Comparison of ENCODE assay signal across 12 mouse cellular contexts in the genomic region with DNA sequence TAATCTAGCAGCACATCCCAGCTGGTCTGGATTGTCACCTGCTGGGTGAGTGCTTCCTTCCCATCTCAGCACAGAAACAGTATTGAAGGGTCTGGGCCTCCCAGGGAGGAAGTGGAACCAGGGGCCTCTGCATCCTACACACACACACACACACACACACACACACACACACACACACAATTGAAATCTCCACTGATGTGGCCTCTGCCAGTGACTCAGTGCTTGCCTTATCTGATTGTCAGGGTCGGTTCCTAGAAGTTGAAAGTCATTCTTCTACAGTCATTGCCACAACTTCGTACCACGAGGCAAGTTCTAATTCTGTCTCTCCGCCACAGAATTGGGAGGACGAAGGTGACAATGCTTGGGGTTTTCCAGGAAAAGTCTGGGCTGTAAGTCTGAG. TPM values are rescaled to one million over a fixed set of nuclear protein-coding genes. Genes with fewer than 3 reads are reported as not detected.
A peak's percentile ranks its signal among the peaks of the same experiment; 100 is the strongest.
DNase-seq lines count a peak whose midpoint lies in the region; ATAC-seq and TF ChIP-seq lines count a peak whose summit lies in the region.
"Had no signal": no experiment of that assay in that cellular context is flagged by ENCODE, and none has a peak within 500 bp of the region (broad histone marks: within the 10 kb centered on the region; RNA-seq: fewer than 3 reads in every experiment).

No protein-coding gene starts in this region.

- 91% methylated on average over 5 of the region's 5 CpGs for WGBS in forebrain, postnatal 0 days
- WGBS in hindbrain, embryonic 11.5 days, result 83% methylated on average over 5 of the region's 5 CpGs
- 92% methylated on average over 5 of the region's 5 CpGs for WGBS in forebrain, embryonic 12.5 days

- DNase-seq in A20 (ENCODE audit: low read depth, low spot score) (peak; percentile 28), MEL (ENCODE audit: low read depth, low spot score) (peak; percentile 78)
- DNase-seq in forebrain, postnatal 0 days, result no peak
- no peak for DNase-seq in hindbrain, embryonic 11.5 days (ENCODE audit: low spot score)
- DNase-seq in cerebellum, adult 11 months, result no peak
- DNase-seq: lung, embryonic 14.5 days had no signal

- no peaks in the 10 kb centered on the region for H3K9me3 ChIP-seq in MEL (replicated peaks; ENCODE audit: insufficient read depth, low read length)
- H3K9me3 ChIP-seq in forebrain, postnatal 0 days (ENCODE audit: low read length), result no peaks in the 10 kb centered on the region
- no peaks in the 10 kb centered on the region for H3K9me3 ChIP-seq in hindbrain, embryonic 11.5 days (ENCODE audit: control insufficient read depth, low read length)
- no peaks in the 10 kb centered on the region for H3K9me3 ChIP-seq in forebrain, embryonic 12.5 days
- H3K9me3 ChIP-seq: forebrain, embryonic 15.5 days had no signal

- H3K9ac ChIP-seq in MEL (ENCODE audit: control insufficient read depth, low read depth, low read length, poor library complexity, severe bottlenecking), result no peak overlapping the region
- no peak overlapping the region for H3K9ac ChIP-seq in forebrain, postnatal 0 days
- no peak overlapping the region for H3K9ac ChIP-seq in hindbrain, embryonic 11.5 days (ENCODE audit: low read depth, low read length)
- no peak overlapping the region for H3K9ac ChIP-seq in forebrain, embryonic 12.5 days
- H3K9ac ChIP-seq: forebrain, embryonic 15.5 days; lung, embryonic 14.5 days had no signal

- no peaks in the 10 kb centered on the region for H3K27me3 ChIP-seq in MEL (ENCODE audit: control insufficient read depth in 1 of 2, insufficient read depth in 2 of 2, low read length in 2 of 2)
- H3K27me3 ChIP-seq in forebrain, postnatal 0 days (ENCODE audit: insufficient read depth, low read length), result no peaks in the 10 kb centered on the region
- no peaks in the 10 kb centered on the region for H3K27me3 ChIP-seq in hindbrain, embryonic 11.5 days (ENCODE audit: control insufficient read depth, insufficient read depth, low read length)
- no peaks in the 10 kb centered on the region for H3K27me3 ChIP-seq in forebrain, embryonic 12.5 days
- H3K27me3 ChIP-seq: forebrain, embryonic 15.5 days had no signal

- TF ChIP-seq CTCF in MEL (IDR thresholded peaks at IDR 0.05 in 2 of 3, conservative IDR thresholded peaks at IDR 0.05 in 1 of 3; ENCODE audit: control insufficient read depth in 1 of 3, insufficient read depth in 1 of 3, low read depth in 2 of 3, low read length in 3 of 3, poor library complexity in 1 of 3, severe bottlenecking in 1 of 3), result no peak
- no peak for TF ChIP-seq CTCF in forebrain, postnatal 0 days (IDR thresholded peaks at IDR 0.05; ENCODE audit: low read depth)

- H3K4me3 ChIP-seq in MEL (ENCODE audit: control insufficient read depth in 1 of 2, insufficient read depth in 1 of 2, low read depth in 2 of 2, low read length in 2 of 2), result no peak overlapping the region
- H3K4me3 ChIP-seq in forebrain, postnatal 0 days (ENCODE audit: low read depth, low read length), result no peak overlapping the region
- no peak overlapping the region for H3K4me3 ChIP-seq in hindbrain, embryonic 11.5 days (ENCODE audit: low read depth, low read length)
- H3K4me3 ChIP-seq in forebrain, embryonic 12.5 days (replicated peaks), result no peak overlapping the region
- H3K4me3 ChIP-seq: forebrain, embryonic 15.5 days; left cerebral cortex, adult 2 months had no signal

- no peak for TF ChIP-seq POLR2A in MEL (IDR thresholded peaks at IDR 0.05; ENCODE audit: control insufficient read depth in 1 of 2, insufficient read depth in 1 of 2, low read depth in 1 of 2, low read length in 2 of 2, poor library complexity in 1 of 2)

- ATAC-seq in common myeloid progenitor, adult 5-6 weeks (replicated peaks; ENCODE audit: low read depth, poor library complexity, severe bottlenecking), result peak; percentile 85
- peak; percentile 44; the same call in 1 of the 2 replicates for ATAC-seq in megakaryocyte-erythroid progenitor cell, adult 5-6 weeks (replicated peaks; ENCODE audit: low FRiP score, low TSS enrichment, poor library complexity, severe bottlenecking)
- ATAC-seq in forebrain, postnatal 0 days, result no peak
- no peak for ATAC-seq in hindbrain, embryonic 11.5 days (ENCODE audit: low FRiP score)
- no peak for ATAC-seq in forebrain, embryonic 12.5 days (ENCODE audit: low FRiP score)
- ATAC-seq: forebrain, embryonic 15.5 days had no signal

- peaks cover 0 to 10% of the 10 kb centered on the region in 2 experiments; a peak in 2 of 4 replicates for H3K36me3 ChIP-seq in MEL (ENCODE audit: control insufficient read depth in 1 of 2, insufficient read depth in 2 of 2, low read length in 2 of 2)
- H3K36me3 ChIP-seq in forebrain, postnatal 0 days (ENCODE audit: insufficient read depth), result no peaks in the 10 kb centered on the region
- H3K36me3 ChIP-seq in hindbrain, embryonic 11.5 days (ENCODE audit: control insufficient read depth, insufficient read depth, low read length), result no peaks in the 10 kb centered on the region
- H3K36me3 ChIP-seq in forebrain, embryonic 12.5 days (replicated peaks), result no peaks in the 10 kb centered on the region
- H3K36me3 ChIP-seq: forebrain, embryonic 15.5 days had no signal

- no peaks in the 10 kb centered on the region for H3K79me2 ChIP-seq in MEL (ENCODE audit: control insufficient read depth, insufficient read depth, low read length, poor library complexity)

- TF ChIP-seq EP300 in MEL (IDR thresholded peaks at IDR 0.05; ENCODE audit: low read depth in 1 of 2, low read length in 2 of 2), result peak; percentile 39 to 42; a peak in 3 of 4 replicates

- H3K4me2 ChIP-seq in forebrain, postnatal 0 days (ENCODE audit: low read depth), result no peak overlapping the region
- H3K4me2 ChIP-seq in hindbrain, embryonic 11.5 days (replicated peaks; ENCODE audit: low read depth, low read length), result no peak overlapping the region
- no peak overlapping the region for H3K4me2 ChIP-seq in forebrain, embryonic 12.5 days
- H3K4me2 ChIP-seq: forebrain, embryonic 15.5 days; heart, embryonic 11.5 days; lung, embryonic 14.5 days had no signal

- TF ChIP-seq RAD21 in MEL (IDR thresholded peaks at IDR 0.05; ENCODE audit: low read depth, low read length), result no peak

- no peak overlapping the region for H3K27ac ChIP-seq in MEL (ENCODE audit: control insufficient read depth, low read depth, low read length)
- no peak overlapping the region for H3K27ac ChIP-seq in forebrain, postnatal 0 days (ENCODE audit: low read depth, low read length)
- no peak overlapping the region for H3K27ac ChIP-seq in hindbrain, embryonic 11.5 days (ENCODE audit: low read depth, low read length)
- no peak overlapping the region for H3K27ac ChIP-seq in forebrain, embryonic 12.5 days
- H3K27ac ChIP-seq: forebrain, embryonic 15.5 days; left cerebral cortex, adult 2 months had no signal

- H3K4me1 ChIP-seq in MEL (ENCODE audit: control insufficient read depth in 1 of 2, insufficient read depth in 2 of 2, low read length in 2 of 2), result peaks cover 0 to 15% of the 10 kb centered on the region in 2 experiments; a peak in 3 of 4 replicates
- no peaks in the 10 kb centered on the region for H3K4me1 ChIP-seq in forebrain, postnatal 0 days (ENCODE audit: insufficient read depth)
- no peaks in the 10 kb centered on the region for H3K4me1 ChIP-seq in hindbrain, embryonic 11.5 days (replicated peaks; ENCODE audit: control insufficient read depth, insufficient read depth, low read length)
- no peaks in the 10 kb centered on the region for H3K4me1 ChIP-seq in forebrain, embryonic 12.5 days
- H3K4me1 ChIP-seq: forebrain, embryonic 15.5 days had no signal

TF ChIP-seq in MEL, 35 proteins besides CTCF, POLR2A, EP300 and RAD21 (continues in another document):
- TF ChIP-seq TCF12 (IDR thresholded peaks at IDR 0.05; ENCODE audit: low read depth, low read length) (0 out of 2 replicates have a peak, but pooled peaks have one; percentile 7), E2F4 (IDR thresholded peaks at IDR 0.05; ENCODE audit: borderline replicate concordance, low read depth, low read length) (no peak), MYB (IDR thresholded peaks at IDR 0.05; ENCODE audit: low read depth, low read length) (no peak), MEF2A (IDR thresholded peaks at IDR 0.05; ENCODE audit: extremely low read depth, insufficient replicate concordance, low read depth, low read length, poor library complexity, severe bottlenecking) (no peak), POLR2AphosphoS5 (IDR thresholded peaks at IDR 0.05; ENCODE audit: borderline replicate concordance, low read depth, low read length) (no peak), ELF1 (IDR thresholded peaks at IDR 0.05; ENCODE audit: low read depth, low read length) (no peak), RCOR1 (IDR thresholded peaks at IDR 0.05; ENCODE audit: low read depth, low read length) (peak; percentile 35), GABPA (IDR thresholded peaks at IDR 0.05; ENCODE audit: low read depth, low read length) (no peak), MYC (IDR thresholded peaks at IDR 0.05; ENCODE audit: low read depth, low read length) (no peak), TAL1 (IDR thresholded peaks at IDR 0.05; ENCODE audit: low read length) (no peak), GATA1 (IDR thresholded peaks at IDR 0.05; ENCODE audit: low read depth, low read length) (peak; percentile 84), NRF1 (IDR thresholded peaks at IDR 0.05; ENCODE audit: insufficient read depth, low read depth, low read length, poor library complexity, severe bottlenecking) (no peak), SMC3 (IDR thresholded peaks at IDR 0.05; ENCODE audit: low read depth, low read length) (no peak), UBTF (IDR thresholded peaks at IDR 0.05; ENCODE audit: borderline replicate concordance, insufficient read depth, low read depth, low read length) (no peak), ZC3H11A (IDR thresholded peaks at IDR 0.05; ENCODE audit: low read depth, low read length) (no peak), USF2 (IDR thresholded peaks at IDR 0.05; ENCODE audit: borderline replicate concordance in 1 of 2, insufficient read depth in 1 of 2, low read depth in 1 of 2, low read length in 2 of 2) (no peak), CHD1 (IDR thresholded peaks at IDR 0.05; ENCODE audit: low read depth, low read length) (no peak), ZKSCAN1 (IDR thresholded peaks at IDR 0.05; ENCODE audit: low read depth, low read length) (no peak)

RNA-seq across cellular contexts. Expression of a gene that starts 39.7 kb away (rescaled TPM):
- total RNA-seq in MEL (2012; rRNA removed), result 3.5 and 3.7 TPM in 2 replicates
- 1 to 10 TPM in 1 of 2 experiments, not detected in 1; 5.4 TPM for polyA plus RNA-seq in MEL (2012; ENCODE audit: insufficient read depth in 1 of 2, insufficient read length in 2 of 2, low read depth in 1 of 2, low replicate concordance in 2 of 2, missing spikeins in 1 of 2)
- 5.4 and 7.2 TPM in 2 replicates for total RNA-seq in common myeloid progenitor, adult 5-6 weeks (2017)
- total RNA-seq in megakaryocyte-erythroid progenitor cell, adult 5-6 weeks (2014; fragmentation: Nextera tagmentation), result not detected in 2 replicates
- 0.05 and 0.65 TPM in 2 replicates for total RNA-seq in megakaryocyte-erythroid progenitor cell, adult 5-6 weeks (2017)
- total RNA-seq in forebrain, postnatal 0 days (2014; rRNA removed), result 19.7 and 21.0 TPM in 2 replicates
- polyA plus RNA-seq in forebrain, postnatal 0 days (2015; fragmentation: Nextera tagmentation; extraction: Ambion mirVana), result 59.6 and 69.3 TPM in 2 replicates
- polyA plus RNA-seq in hindbrain, embryonic 11.5 days (2014; fragmentation: Nextera tagmentation; extraction: Ambion mirVana), result 84.5 and 87.8 TPM in 2 replicates
- 125 and 132 TPM in 2 replicates for polyA plus RNA-seq in forebrain, embryonic 12.5 days (2016; fragmentation: Nextera tagmentation; extraction: Ambion mirVana)

Comparison
In these comparisons a context has a peak if more than half of its experiments do, and no peak if none do; other contexts are left out.
1. DNase-seq: peak in A20 (single experiment) and MEL (single experiment); none in forebrain, postnatal 0 days (single experiment), hindbrain, embryonic 11.5 days (single experiment) and cerebellum, adult 11 months (single experiment).
2. ATAC-seq: peak in common myeloid progenitor, adult 5-6 weeks (single experiment) and megakaryocyte-erythroid progenitor cell, adult 5-6 weeks (single experiment); none in forebrain, postnatal 0 days (single experiment), hindbrain, embryonic 11.5 days (single experiment) and forebrain, embryonic 12.5 days (single experiment).